Mouse (Mus musculus): ENCODE results near the gene St6galnac5.

St6galnac5 gene

GRCm38 (mm10) chr3:152867654-152868525 lies 114.2 kb downstream of the St6galnac5 start:
- in situ Hi-C loops (cut with MboI, MseI): no loop called here

GRCm38 (mm10) chr3:152866035-152866965 lies 115.7 kb downstream of the St6galnac5 start:
- in situ Hi-C loops (cut with MboI, MseI): no loop called here

- in situ Hi-C loops (cut with MboI, MseI): no loop called here
Observed at GRCm38 (mm10) chr3:152861978-152862377, 120.1 kb downstream of the St6galnac5 start.

- in situ Hi-C loops (cut with MboI, MseI): no loop called here
Observed at GRCm38 (mm10) chr3:152861450-152861849, 120.6 kb downstream of the St6galnac5 start.

- in situ Hi-C loops (cut with MboI, MseI): no loop called here
Observed at GRCm38 (mm10) chr3:152856095-152856494, 126.0 kb downstream of the St6galnac5 start.

GRCm38 (mm10) chr3:152855006-152855614 lies 126.9 kb downstream of the St6galnac5 start:
- in situ Hi-C loops (cut with MboI, MseI): no loop called here

GRCm38 (mm10) chr3:152843925-152844324 lies 138.1 kb downstream of the St6galnac5 start:
- in situ Hi-C loops (cut with MboI, MseI): no loop called here

- in situ Hi-C loops (cut with MboI, MseI): no loop called here
Observed at GRCm38 (mm10) chr3:152842648-152843047, 139.4 kb downstream of the St6galnac5 start.

- in situ Hi-C loops (cut with MboI, MseI): no loop called here
Observed at GRCm38 (mm10) chr3:152841264-152841663, 140.8 kb downstream of the St6galnac5 start.

- in situ Hi-C loops (cut with MboI, MseI): no loop called here
Observed at GRCm38 (mm10) chr3:152837938-152838337, 144.1 kb downstream of the St6galnac5 start.

GRCm38 (mm10) chr3:152837407-152837806 lies 144.6 kb downstream of the St6galnac5 start:
- in situ Hi-C loops (cut with MboI, MseI): no loop called here

GRCm38 (mm10) chr3:152832436-152832835 lies 149.6 kb downstream of the St6galnac5 start:
- in situ Hi-C loops (cut with MboI, MseI): no loop called here

GRCm38 (mm10) chr3:152831974-152832373 lies 150.1 kb downstream of the St6galnac5 start:
- in situ Hi-C loops (cut with MboI, MseI): no loop called here

GRCm38 (mm10) chr3:152831377-152831776 lies 150.7 kb downstream of the St6galnac5 start:
- in situ Hi-C loops (cut with MboI, MseI): no loop called here

GRCm38 (mm10) chr3:152821202-152821601 lies 160.8 kb downstream of the St6galnac5 start:
- in situ Hi-C loops (cut with MboI, MseI): no loop called here

- in situ Hi-C loops (cut with MboI, MseI): no loop called here
Observed at GRCm38 (mm10) chr3:152820406-152820805, 161.6 kb downstream of the St6galnac5 start.

GRCm38 (mm10) chr3:152815110-152815509 lies 166.9 kb downstream of the St6galnac5 start:
- in situ Hi-C loops (cut with MboI, MseI): no loop called here

GRCm38 (mm10) chr3:152813905-152814304 lies 168.1 kb downstream of the St6galnac5 start:
- in situ Hi-C loops (cut with MboI, MseI): no loop called here

GRCm38 (mm10) chr3:152799738-152800431 lies 182.2 kb downstream of the St6galnac5 start:
- in situ Hi-C loops (cut with MboI, MseI): no loop called here

- in situ Hi-C loops (cut with MboI, MseI): no loop called here
Observed at GRCm38 (mm10) chr3:152797354-152797753, 184.7 kb downstream of the St6galnac5 start.

- in situ Hi-C loops (cut with MboI, MseI): no loop called here
Observed at GRCm38 (mm10) chr3:152796216-152796615, 185.8 kb downstream of the St6galnac5 start.

Data from regulatory T cell (primary cell).